Mouse (Mus musculus) heart, embryonic 11.5 days (tissue): ENCODE results near the gene Gpr39. TPM values are rescaled to one million over a fixed set of nuclear protein-coding genes. Genes with fewer than 3 reads are reported as not detected.

ENCODE experiments used
- ATAC-seq: fragments of 200-750 bp; cut with Nextera tagmentation; replicated peaks from 2 replicates; pipeline ENCODE4 v1.8.0; 2017; ENCODE audit warnings: moderate library complexity; ENCODE audit not compliant: insufficient number of reproducible peaks, low FRiP score, low TSS enrichment
- H3K27ac ChIP-seq: fragments of 300-500 bp; sonication (generic); 2 replicates; pipeline ENCODE4 v1.5.1; 2014; ENCODE audit warnings: mild to moderate bottlenecking, low read depth, low read length
- H3K27me3 ChIP-seq: fragments of 300-500 bp; sonication (generic); 2 replicates; pipeline ENCODE4 v1.6.1; 2014; ENCODE audit warnings: mild to moderate bottlenecking, low read length, mixed read lengths; ENCODE audit not compliant: control insufficient read depth, insufficient read depth
- H3K36me3 ChIP-seq: fragments of 300-500 bp; sonication (generic); 2 replicates; pipeline ENCODE4 v1.6.1; 2014; ENCODE audit warnings: mild to moderate bottlenecking, low read length, moderate library complexity, mixed read lengths; ENCODE audit not compliant: control insufficient read depth, insufficient read depth
- H3K4me1 ChIP-seq: fragments of 300-500 bp; sonication (generic); 2 replicates; pipeline ENCODE4 v1.6.1; 2014; ENCODE audit warnings: low read length; ENCODE audit not compliant: control insufficient read depth, insufficient read depth
- H3K4me2 ChIP-seq: fragments of 300-500 bp; sonication (generic); 2 replicates; pipeline ENCODE4 v1.6.1; 2014; ENCODE audit warnings: mild to moderate bottlenecking, moderate library complexity
- H3K4me3 ChIP-seq: fragments of 300-500 bp; sonication (generic); 2 replicates; pipeline ENCODE4 v1.5.1; 2014; ENCODE audit warnings: low read depth, low read length
- H3K9ac ChIP-seq: fragments of 300-500 bp; sonication (generic); 2 replicates; pipeline ENCODE4 v1.6.1; 2014; ENCODE audit warnings: mild to moderate bottlenecking, low read depth, low read length, moderate library complexity
- H3K9me3 ChIP-seq: fragments of 300-500 bp; sonication (generic); replicated peaks from 2 replicates; pipeline ENCODE4 v1.6.1; 2016; ENCODE audit warnings: low read length; ENCODE audit not compliant: control insufficient read depth
- WGBS: fragments of 180-500 bp; shearing (Covaris S2); extraction: QIAGEN DNeasy Blood & Tissue Kit; methylation state at CpG from one replicate; pipeline ENCODE4 v1.1.7; 2014; ENCODE audit not compliant: insufficient replicate concordance; 5-methylcytosine and 5-hydroxymethylcytosine counted together
- polyA plus RNA-seq: library from polyadenylated mRNA; unstranded; fragments of >200 nt; fragmentation: Nextera tagmentation; extraction: Ambion mirVana; gene quantifications from 2 replicates; pipeline ENCODE4 v1.2.1, GENCODE M21; 2014

Gpr39 gene
- polyA plus RNA-seq, 1 experiment from 2014 or later, result 3.5 TPM

- WGBS, result 24% methylated on average over 4 of the region's 4 CpGs
- H3K4me3 ChIP-seq, result no peak overlapping the region
- H3K4me1 ChIP-seq, result no peaks in the 10 kb centered on the region
- H3K36me3 ChIP-seq, result no peaks in the 10 kb centered on the region
- ATAC-seq, result no peak
- H3K27me3 ChIP-seq, result no peaks in the 10 kb centered on the region
- no peaks in the 10 kb centered on the region for H3K9me3 ChIP-seq
- no peak overlapping the region for H3K4me2 ChIP-seq
- no peak overlapping the region for H3K9ac ChIP-seq
- H3K27ac ChIP-seq, result no peak overlapping the region
Observed at GRCm38 (mm10) chr1:125789804-125790203, 113.0 kb downstream of the Gpr39 start.

GRCm38 (mm10) chr1:125800506-125800905, 123.7 kb downstream of the Gpr39 start:
- no peaks in the 10 kb centered on the region for H3K4me1 ChIP-seq
- H3K9ac ChIP-seq, result no peak overlapping the region
- no peaks in the 10 kb centered on the region for H3K27me3 ChIP-seq
- ATAC-seq, result no peak
- 0 out of 2 replicates have a peak, but pooled peaks cover 3% of the 10 kb centered on the region for H3K9me3 ChIP-seq
- no peak overlapping the region for H3K27ac ChIP-seq
- no peak overlapping the region for H3K4me2 ChIP-seq
- H3K36me3 ChIP-seq, result no peaks in the 10 kb centered on the region
- no peak overlapping the region for H3K4me3 ChIP-seq
- WGBS, result 83% methylated on average over 5 of the region's 5 CpGs

- H3K4me1 ChIP-seq, result no peaks in the 10 kb centered on the region
- H3K4me2 ChIP-seq, result no peak overlapping the region
- 63% methylated on average over 2 of the region's 2 CpGs for WGBS
- H3K4me3 ChIP-seq, result no peak overlapping the region
- H3K27ac ChIP-seq, result no peak overlapping the region
- H3K36me3 ChIP-seq, result no peaks in the 10 kb centered on the region
- no peak overlapping the region for H3K9ac ChIP-seq
- no peaks in the 10 kb centered on the region for H3K9me3 ChIP-seq
- H3K27me3 ChIP-seq, result no peaks in the 10 kb centered on the region
- ATAC-seq, result no peak
Observed at GRCm38 (mm10) chr1:125808426-125808825, 131.6 kb downstream of the Gpr39 start.

GRCm38 (mm10) chr1:125813141-125813782, 136.5 kb downstream of the Gpr39 start:
- ATAC-seq, result no peak
- WGBS, result 70% methylated on average over 9 of the region's 9 CpGs
- Histone ChIP-seq H3K4me1 (no peaks in the 10 kb centered on the region), H3K9me3 (no peaks in the 10 kb centered on the region), H3K36me3 (no peaks in the 10 kb centered on the region), H3K27ac (no peak overlapping the region), H3K4me2 (no peak overlapping the region), H3K4me3 (no peak overlapping the region), H3K27me3 (no peaks in the 10 kb centered on the region), H3K9ac (no peak overlapping the region)

- no peak overlapping the region for H3K9ac ChIP-seq
- H3K9me3 ChIP-seq, result no peaks in the 10 kb centered on the region
- 84% methylated on average over 7 of the region's 7 CpGs for WGBS
- H3K27me3 ChIP-seq, result no peaks in the 10 kb centered on the region
- ATAC-seq, result no peak
- no peaks in the 10 kb centered on the region for H3K36me3 ChIP-seq
- H3K4me2 ChIP-seq, result no peak overlapping the region
- no peak overlapping the region for H3K27ac ChIP-seq
- no peak overlapping the region for H3K4me3 ChIP-seq
- no peaks in the 10 kb centered on the region for H3K4me1 ChIP-seq
Observed at GRCm38 (mm10) chr1:125821101-125821500, 144.3 kb downstream of the Gpr39 start.

- Histone ChIP-seq H3K27ac (no peak overlapping the region), H3K27me3 (no peaks in the 10 kb centered on the region), H3K4me3 (no peak overlapping the region), H3K9me3 (no peaks in the 10 kb centered on the region), H3K9ac (no peak overlapping the region), H3K4me1 (no peaks in the 10 kb centered on the region), H3K4me2 (no peak overlapping the region), H3K36me3 (no peaks in the 10 kb centered on the region)
- 76% methylated on average over 4 of the region's 4 CpGs for WGBS
- no peak for ATAC-seq
Observed at GRCm38 (mm10) chr1:125823611-125824010, 146.8 kb downstream of the Gpr39 start.

- no peaks in the 10 kb centered on the region for H3K9me3 ChIP-seq
- no peak overlapping the region for H3K4me3 ChIP-seq
- no peak overlapping the region for H3K4me2 ChIP-seq
- H3K36me3 ChIP-seq, result no peaks in the 10 kb centered on the region
- no peak overlapping the region for H3K9ac ChIP-seq
- no peaks in the 10 kb centered on the region for H3K4me1 ChIP-seq
- 40% methylated on average over 1 of the region's 1 CpGs for whole genome bisulfite sequencing
- no peak overlapping the region for H3K27ac ChIP-seq
- ATAC-seq, result no peak
- H3K27me3 ChIP-seq, result no peaks in the 10 kb centered on the region
Observed at GRCm38 (mm10) chr1:125837507-125837906, 160.7 kb downstream of the Gpr39 start.

- Histone ChIP-seq H3K9me3 (no peaks in the 10 kb centered on the region), H3K36me3 (no peaks in the 10 kb centered on the region), H3K27me3 (no peaks in the 10 kb centered on the region), H3K4me3 (no peak overlapping the region), H3K27ac (no peak overlapping the region), H3K4me2 (no peak overlapping the region), H3K4me1 (no peaks in the 10 kb centered on the region), H3K9ac (no peak overlapping the region)
- 61% methylated on average over 13 of the region's 13 CpGs for WGBS
- no peak for ATAC-seq
Observed at GRCm38 (mm10) chr1:125839746-125840392, 163.1 kb downstream of the Gpr39 start.

GRCm38 (mm10) chr1:125854646-125855045, 177.9 kb downstream of the Gpr39 start:
- 30% methylated on average over 5 of the region's 5 CpGs for WGBS
- Histone ChIP-seq H3K27me3 (no peaks in the 10 kb centered on the region), H3K36me3 (no peaks in the 10 kb centered on the region), H3K9me3 (no peaks in the 10 kb centered on the region), H3K27ac (no peak overlapping the region), H3K4me2 (no peak overlapping the region), H3K9ac (no peak overlapping the region), H3K4me3 (no peak overlapping the region), H3K4me1 (no peaks in the 10 kb centered on the region)
- no peak for ATAC-seq
